Mouse (Mus musculus) midbrain, embryonic 11.5 days (tissue): ENCODE results near the gene Sqor. TPM values are rescaled to one million over a fixed set of nuclear protein-coding genes. Genes with fewer than 3 reads are reported as not detected.
A peak's percentile ranks its signal among the peaks of the same experiment; 100 is the strongest.

ENCODE experiments used
- ATAC-seq: fragments of 200-750 bp; cut with Nextera tagmentation; 2 replicates; pipeline ENCODE4 v1.8.0; 2017; ENCODE audit warnings: moderate TSS enrichment, moderate library complexity; ENCODE audit not compliant: low FRiP score
- DNase-seq: peaks from one replicate; pipeline ENCODE4 v3.0.0; 2015; ENCODE audit warnings: low spot score; ENCODE audit errors: missing footprints
- H3K27ac ChIP-seq: fragments of 300-500 bp; sonication (generic); 2 replicates; pipeline ENCODE4 v1.5.1; 2014; ENCODE audit warnings: low read depth, low read length
- H3K27me3 ChIP-seq: fragments of 300-500 bp; sonication (generic); 2 replicates; pipeline ENCODE4 v1.6.1; 2014; ENCODE audit warnings: mild to moderate bottlenecking, low read length, moderate library complexity, mixed read lengths; ENCODE audit not compliant: control insufficient read depth, insufficient read depth
- H3K36me3 ChIP-seq: fragments of 300-500 bp; sonication (generic); 2 replicates; pipeline ENCODE4 v1.6.1; 2014; ENCODE audit warnings: mild to moderate bottlenecking, low read length, moderate library complexity, mixed read lengths; ENCODE audit not compliant: control insufficient read depth, insufficient read depth
- H3K4me1 ChIP-seq: fragments of 300-500 bp; sonication (generic); 2 replicates; pipeline ENCODE4 v1.6.1; 2014; ENCODE audit warnings: low read length; ENCODE audit not compliant: control insufficient read depth, insufficient read depth
- H3K4me2 ChIP-seq: fragments of 300-500 bp; sonication (generic); 2 replicates; pipeline ENCODE4 v1.6.1; 2014; ENCODE audit warnings: mild to moderate bottlenecking, moderate library complexity
- H3K4me3 ChIP-seq: fragments of 300-500 bp; sonication (generic); 2 replicates; pipeline ENCODE4 v1.5.1; 2014; ENCODE audit warnings: low read depth, low read length
- H3K9ac ChIP-seq: fragments of 300-500 bp; sonication (generic); 2 replicates; pipeline ENCODE4 v1.6.1; 2014; ENCODE audit warnings: low read length
- H3K9me3 ChIP-seq: fragments of 300-500 bp; sonication (generic); 2 replicates; pipeline ENCODE4 v1.6.1; 2016; ENCODE audit warnings: low read length; ENCODE audit not compliant: control insufficient read depth
- WGBS: fragments of 180-500 bp; shearing (Covaris S2); extraction: QIAGEN DNeasy Blood & Tissue Kit; methylation state at CpG from one replicate; pipeline ENCODE4 v1.1.7; 2014; 5-methylcytosine and 5-hydroxymethylcytosine counted together
- polyA plus RNA-seq: library from polyadenylated mRNA; unstranded; fragments of >200 nt; fragmentation: Nextera tagmentation; extraction: Ambion mirVana; gene quantifications from 2 replicates; pipeline ENCODE4 v1.2.1, GENCODE M21; 2014

Gene Sqor
- polyA plus RNA-seq, 1 experiment from 2014 or later = 2.9 TPM

- no peak for DNase-seq
- Histone ChIP-seq H3K9ac (no peak overlapping the region), H3K9me3 (no peaks in the 10 kb centered on the region), H3K4me2 (no peak overlapping the region), H3K27me3 (no peaks in the 10 kb centered on the region), H3K4me1 (no peaks in the 10 kb centered on the region), H3K27ac (no peak overlapping the region), H3K4me3 (no peak overlapping the region), H3K36me3 (no peaks in the 10 kb centered on the region)
- 72% methylated on average over 6 of the region's 6 CpGs for WGBS
- ATAC-seq = no peak
These were observed 39.4 kb downstream of the Sqor start for GRCm38 (mm10) chr2:122804392-122804791.

- WGBS = 89% methylated on average over 3 of the region's 3 CpGs
- no peak for DNase-seq
- ATAC-seq = no peak
- no peaks in the 10 kb centered on the region for H3K27me3 ChIP-seq
- no peaks in the 10 kb centered on the region for H3K9me3 ChIP-seq
- H3K4me3 ChIP-seq = no peak overlapping the region
- no peaks in the 10 kb centered on the region for H3K4me1 ChIP-seq
- no peak overlapping the region for H3K4me2 ChIP-seq
- no peak overlapping the region for H3K9ac ChIP-seq
- H3K36me3 ChIP-seq = no peaks in the 10 kb centered on the region
- no peak overlapping the region for H3K27ac ChIP-seq
These were observed 41.0 kb downstream of the Sqor start for GRCm38 (mm10) chr2:122806040-122806439.

GRCm38 (mm10) chr2:122809027-122809426 lies 44.0 kb downstream of the Sqor start:
- Histone ChIP-seq H3K9ac (no peak overlapping the region), H3K4me3 (no peak overlapping the region), H3K36me3 (no peaks in the 10 kb centered on the region), H3K27me3 (no peaks in the 10 kb centered on the region), H3K4me1 (no peaks in the 10 kb centered on the region), H3K9me3 (no peaks in the 10 kb centered on the region), H3K27ac (no peak overlapping the region), H3K4me2 (no peak overlapping the region)
- 71% methylated on average over 4 of the region's 4 CpGs for WGBS
- ATAC-seq (no peak), DNase-seq (no peak)

GRCm38 (mm10) chr2:122816986-122817385 lies 51.9 kb downstream of the Sqor start:
- H3K4me2 ChIP-seq = no peak overlapping the region
- 90% methylated on average over 2 of the region's 2 CpGs for WGBS
- H3K9ac ChIP-seq = no peak overlapping the region
- ATAC-seq = no peak
- H3K9me3 ChIP-seq = no peaks in the 10 kb centered on the region
- no peaks in the 10 kb centered on the region for H3K36me3 ChIP-seq
- H3K27ac ChIP-seq = no peak overlapping the region
- no peak for DNase-seq
- no peak overlapping the region for H3K4me3 ChIP-seq
- no peaks in the 10 kb centered on the region for H3K27me3 ChIP-seq
- H3K4me1 ChIP-seq = no peaks in the 10 kb centered on the region

- no peak overlapping the region for H3K4me3 ChIP-seq
- ATAC-seq (no peak), DNase-seq (no peak)
- H3K4me1 ChIP-seq = no peaks in the 10 kb centered on the region
- no peaks in the 10 kb centered on the region for H3K36me3 ChIP-seq
- H3K9ac ChIP-seq = no peak overlapping the region
- no peak overlapping the region for H3K27ac ChIP-seq
- no peaks in the 10 kb centered on the region for H3K27me3 ChIP-seq
- no peak overlapping the region for H3K4me2 ChIP-seq
- no peaks in the 10 kb centered on the region for H3K9me3 ChIP-seq
- WGBS = 68% methylated on average over 2 of the region's 2 CpGs
These were observed 56.2 kb downstream of the Sqor start for GRCm38 (mm10) chr2:122821246-122821645.

GRCm38 (mm10) chr2:122825406-122826236 lies 60.6 kb downstream of the Sqor start:
- Histone ChIP-seq H3K9me3 (no peaks in the 10 kb centered on the region), H3K4me1 (no peaks in the 10 kb centered on the region), H3K4me3 (no peak overlapping the region), H3K4me2 (peak overlapping the region; percentile 24; the same call in 1 of the 2 replicates), H3K27ac (no peak overlapping the region), H3K9ac (no peak overlapping the region), H3K27me3 (no peaks in the 10 kb centered on the region), H3K36me3 (no peaks in the 10 kb centered on the region)
- peak; percentile 93 for DNase-seq
- 40% methylated on average over 19 of the region's 19 CpGs for WGBS
- ATAC-seq = peak; percentile 83

- no peak overlapping the region for H3K4me3 ChIP-seq
- H3K27me3 ChIP-seq = no peaks in the 10 kb centered on the region
- 66% methylated on average over 3 of the region's 3 CpGs for WGBS
- H3K27ac ChIP-seq = no peak overlapping the region
- ATAC-seq (no peak), DNase-seq (no peak)
- no peak overlapping the region for H3K4me2 ChIP-seq
- H3K9ac ChIP-seq = no peak overlapping the region
- H3K36me3 ChIP-seq = no peaks in the 10 kb centered on the region
- no peaks in the 10 kb centered on the region for H3K9me3 ChIP-seq
- no peaks in the 10 kb centered on the region for H3K4me1 ChIP-seq
These were observed 61.3 kb downstream of the Sqor start for GRCm38 (mm10) chr2:122826302-122826701.

- no peak overlapping the region for H3K4me3 ChIP-seq
- no peak overlapping the region for H3K9ac ChIP-seq
- no peak for DNase-seq
- 55% methylated on average over 4 of the region's 4 CpGs for WGBS
- H3K36me3 ChIP-seq = no peaks in the 10 kb centered on the region
- no peaks in the 10 kb centered on the region for H3K9me3 ChIP-seq
- no peak overlapping the region for H3K4me2 ChIP-seq
- no peaks in the 10 kb centered on the region for H3K27me3 ChIP-seq
- peaks cover 3% of the 10 kb centered on the region for H3K4me1 ChIP-seq
- no peak overlapping the region for H3K27ac ChIP-seq
- ATAC-seq = 0 out of 2 replicates have a peak, but pooled peaks have one; percentile 44
These were observed 89.6 kb downstream of the Sqor start for GRCm38 (mm10) chr2:122854636-122855035.

- Histone ChIP-seq H3K27me3 (no peaks in the 10 kb centered on the region), H3K4me1 (peaks cover 3% of the 10 kb centered on the region), H3K27ac (no peak overlapping the region), H3K9me3 (no peaks in the 10 kb centered on the region), H3K4me3 (no peak overlapping the region), H3K4me2 (no peak overlapping the region), H3K36me3 (no peaks in the 10 kb centered on the region), H3K9ac (no peak overlapping the region)
- DNase-seq = no peak
- ATAC-seq = no peak
- WGBS = 74% methylated on average over 3 of the region's 3 CpGs
These were observed 90.3 kb downstream of the Sqor start for GRCm38 (mm10) chr2:122855354-122855753.
